Mouse (Mus musculus): ENCODE data around the gene Zfp53.
"Not testable (repeated sequence)": the region's sequence is repeated elsewhere in the genome, so short reads cannot be mapped to it uniquely, and the experiment has no call there.

The Zfp53 gene

DNA sequence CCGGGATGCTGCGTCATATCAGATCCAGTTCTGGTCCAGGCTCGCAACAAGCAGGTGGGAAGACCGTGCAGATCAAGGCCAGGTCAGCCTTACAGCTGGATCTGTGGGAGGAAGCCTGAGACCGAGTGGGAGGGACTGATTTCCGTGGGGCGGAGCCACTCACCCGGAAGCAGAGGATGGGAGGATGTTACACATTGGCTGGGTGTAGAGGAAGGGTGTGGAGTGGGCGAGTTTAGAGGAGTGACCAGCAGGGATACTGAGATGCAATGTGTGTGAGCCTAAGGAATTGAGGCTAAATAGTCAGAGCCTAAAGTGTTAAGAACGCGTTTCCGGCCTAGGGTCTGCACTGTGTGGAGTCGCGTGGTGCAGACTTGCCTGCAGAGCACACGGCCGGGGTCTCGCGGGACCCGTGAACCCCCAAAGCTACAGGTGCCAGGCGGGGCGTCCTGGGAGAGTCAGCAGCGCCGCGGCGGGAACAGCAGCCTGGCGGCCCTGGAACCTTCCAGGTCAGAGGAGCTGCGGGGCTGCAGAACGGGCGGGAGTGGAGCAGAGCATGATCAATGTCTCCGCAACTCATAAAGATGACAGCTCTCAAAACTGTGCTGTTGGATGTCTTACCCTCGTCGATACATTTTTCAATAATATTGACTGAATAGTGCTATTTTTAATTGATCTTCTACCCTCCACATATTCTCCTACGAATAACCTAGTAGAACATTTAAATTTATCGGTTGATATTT, at the start of gene Zfp53:
Gene Zfp53, plus strand, starts transcription at position 239 of the 740 bp plus-strand sequence.
- peak; percentile 78 for DNase-seq (ENCODE audit: extremely low spot score, low read depth, low spot score)

DNA sequence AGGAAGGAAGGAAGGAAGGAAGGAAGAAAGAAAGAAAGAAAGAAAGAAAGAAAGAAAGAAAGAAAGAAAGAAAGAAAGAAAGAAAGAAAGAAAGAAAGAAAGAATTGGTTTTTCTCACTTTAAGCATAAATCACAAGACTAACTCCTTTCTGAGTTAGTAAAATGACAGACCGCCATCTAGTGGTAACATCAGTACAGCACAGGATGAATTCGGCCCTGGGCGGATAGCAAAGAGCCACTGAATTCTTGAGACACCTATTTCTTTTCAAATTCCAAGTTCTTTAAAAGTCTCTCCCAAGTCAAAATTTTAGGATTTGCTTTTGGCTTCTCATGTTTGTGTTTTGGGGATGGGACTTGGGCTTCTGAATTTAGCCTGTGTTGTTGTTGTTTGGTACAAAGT, 39.1 kb upstream of the Zfp53 start:
- DNase-seq (ENCODE audit: extremely low spot score, low read depth, low spot score) = peak; percentile 77

DNA sequence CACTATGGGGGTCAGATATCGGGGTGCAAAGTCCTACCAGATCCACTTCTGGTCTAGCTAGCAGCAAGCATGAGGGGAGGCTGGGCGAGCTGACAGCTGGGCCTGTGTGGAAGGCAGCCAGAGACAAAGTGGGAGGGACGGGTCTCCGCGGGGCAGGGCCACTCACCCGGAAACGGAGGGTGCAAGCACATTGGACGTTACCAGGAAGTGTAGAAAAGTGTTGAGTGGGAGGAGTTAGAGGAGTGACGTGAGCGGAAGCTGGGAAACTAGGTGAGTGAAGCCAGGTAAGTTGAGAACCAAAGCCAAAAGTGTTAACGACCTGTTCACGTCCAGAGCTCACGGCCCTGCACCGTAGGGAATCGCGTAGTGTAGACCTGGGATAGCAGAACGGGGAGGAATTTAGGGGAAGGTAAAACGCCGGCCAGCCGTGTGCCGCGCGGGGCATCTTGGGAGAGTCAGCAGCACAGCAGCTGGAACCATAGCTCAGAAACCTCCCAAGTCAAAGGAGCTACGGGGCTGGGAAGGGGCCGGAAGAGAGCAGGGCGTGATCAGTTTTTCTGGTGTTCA, 38.6 kb upstream of the Zfp53 start, which contains the start of gene Zfp51:
Gene Zfp51, plus strand, starts transcription at position 237 of the 567 bp plus-strand sequence.
- peak; percentile 77 for DNase-seq (ENCODE audit: extremely low spot score, low read depth, low spot score)

- no peak for DNase-seq (ENCODE audit: extremely low spot score, low read depth, low spot score)
Measured at GRCm38 (mm10) chr17:21463550-21463949, 25.2 kb upstream of the Zfp53 start.

GRCm38 (mm10) chr17:21472032-21472652, 16.7 kb upstream of the Zfp53 start:
- DNase-seq (ENCODE audit: extremely low spot score, low read depth, low spot score) = no peak

- no peak for DNase-seq (ENCODE audit: extremely low spot score, low read depth, low spot score)
Measured at GRCm38 (mm10) chr17:21472653-21473307, 16.0 kb upstream of the Zfp53 start.

DNA sequence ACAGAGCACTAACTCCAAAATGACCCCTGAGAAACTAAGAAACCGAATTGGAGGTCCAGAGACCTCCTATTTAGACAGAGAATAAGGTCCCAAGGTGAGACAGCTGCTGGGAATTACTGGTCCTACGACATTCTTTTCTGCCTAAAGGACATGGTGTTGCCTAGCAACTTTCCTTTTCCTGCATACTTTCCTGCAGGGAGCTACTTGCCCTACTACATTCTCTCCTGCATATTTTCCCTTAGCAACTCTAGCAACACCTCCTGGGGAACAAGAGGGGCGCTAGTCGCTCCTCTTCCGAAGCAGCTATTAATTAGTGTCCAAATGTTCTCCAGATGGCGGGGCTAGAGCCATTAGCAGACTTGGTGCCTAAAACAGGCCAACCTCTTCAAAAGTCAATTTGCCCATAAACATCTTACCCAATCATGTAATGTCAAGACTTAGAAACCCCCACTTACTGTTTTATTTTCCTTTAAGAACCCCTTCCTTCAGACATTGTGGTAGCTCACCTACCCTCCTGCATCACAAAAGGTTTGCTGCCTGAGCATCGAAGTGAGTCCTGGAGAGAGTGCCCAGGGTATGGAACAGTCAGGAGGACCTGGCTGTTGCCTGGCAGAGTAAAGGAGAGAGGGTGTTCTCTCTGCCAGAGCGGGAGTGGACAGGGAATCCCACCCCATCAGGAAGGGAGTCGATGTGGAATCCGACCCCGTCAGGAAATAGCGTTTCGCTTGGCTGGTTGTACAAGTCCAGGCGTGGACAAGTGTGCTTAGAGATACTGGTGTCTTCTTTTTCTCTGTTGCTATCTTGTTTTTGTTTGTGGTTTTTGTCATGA, 15.2 kb upstream of the Zfp53 start:
- peak; percentile 71 for DNase-seq (ENCODE audit: extremely low spot score, low read depth, low spot score)

DNA sequence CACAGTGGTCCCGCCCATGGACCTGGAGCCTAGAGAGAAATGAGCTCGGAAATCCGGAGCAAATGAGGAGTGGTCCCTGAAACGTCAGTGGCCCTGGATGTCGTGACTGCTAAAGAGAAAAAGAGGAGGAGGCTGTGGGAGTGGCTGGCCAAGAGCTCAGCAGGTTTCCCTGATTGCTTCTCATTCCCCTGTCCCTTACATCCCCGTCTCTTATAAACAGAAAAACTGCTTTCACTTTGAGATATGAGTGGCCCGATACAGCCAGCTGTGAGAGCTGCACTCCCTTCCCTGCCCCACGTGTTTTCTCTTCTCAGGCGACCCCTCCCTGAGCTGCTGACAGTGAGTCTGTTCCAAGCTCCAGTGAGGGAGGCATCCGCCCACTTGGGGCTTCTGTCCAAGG, 14.1 kb upstream of the Zfp53 start:
- DNase-seq (ENCODE audit: extremely low spot score, low read depth, low spot score) = not testable (repeated sequence)

DNA sequence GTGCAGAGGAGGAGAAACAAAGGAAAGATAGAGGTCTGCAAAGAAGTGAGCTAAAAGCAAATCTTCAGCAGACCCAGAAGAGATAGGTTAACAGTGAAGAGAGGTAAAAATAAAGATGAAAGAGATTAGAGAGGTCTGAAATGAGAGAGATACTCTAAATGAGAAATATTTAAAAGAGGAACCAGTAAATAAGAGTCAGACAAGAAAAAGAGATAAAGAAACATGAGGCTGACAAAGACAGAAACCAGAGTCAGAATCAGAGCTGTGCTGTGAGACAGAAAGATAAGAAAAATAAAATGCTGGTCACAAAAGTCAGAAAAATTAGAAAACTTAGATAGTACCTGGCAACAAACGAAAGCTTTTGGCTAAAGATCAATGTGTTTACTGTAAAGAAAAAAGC, 13.5 kb upstream of the Zfp53 start:
- not testable (repeated sequence) for DNase-seq (ENCODE audit: extremely low spot score, low read depth, low spot score)

GRCm38 (mm10) chr17:21476351-21476750, 12.4 kb upstream of the Zfp53 start:
- DNase-seq (ENCODE audit: extremely low spot score, low read depth, low spot score) = not testable (repeated sequence)

DNA sequence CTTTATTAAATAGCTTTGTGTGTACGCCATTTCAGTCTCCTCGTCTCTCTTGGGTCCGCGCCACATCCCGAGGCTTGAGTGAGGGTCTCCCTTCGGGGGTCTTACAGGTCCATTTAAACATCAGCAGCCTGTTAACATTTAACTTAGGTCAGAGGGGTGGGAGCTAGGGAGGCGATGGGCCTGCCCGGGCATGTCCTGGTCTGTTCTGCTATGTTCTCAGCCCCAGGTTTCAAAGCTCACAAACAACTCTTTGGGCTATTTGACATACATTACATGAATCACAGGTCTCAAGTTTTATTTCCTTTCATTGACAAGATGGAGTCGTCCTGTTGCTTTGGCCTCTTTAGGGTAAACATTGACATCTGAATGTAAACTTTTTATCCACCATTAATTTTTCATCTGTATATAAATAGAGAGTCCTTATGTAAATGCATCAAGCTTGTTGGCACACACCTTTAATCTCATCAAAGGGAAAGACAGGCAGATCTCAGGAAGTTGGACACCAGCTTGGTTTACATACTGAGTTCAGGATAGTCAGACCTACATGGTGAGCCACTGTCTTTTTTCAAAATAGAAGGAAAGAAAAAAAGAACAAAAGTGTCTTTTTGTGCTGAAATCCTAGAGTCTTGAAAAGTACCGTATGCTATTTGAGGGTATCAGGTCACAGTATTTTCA, 10.6 kb upstream of the Zfp53 start:
- DNase-seq (ENCODE audit: extremely low spot score, low read depth, low spot score) = not testable (repeated sequence)

DNA sequence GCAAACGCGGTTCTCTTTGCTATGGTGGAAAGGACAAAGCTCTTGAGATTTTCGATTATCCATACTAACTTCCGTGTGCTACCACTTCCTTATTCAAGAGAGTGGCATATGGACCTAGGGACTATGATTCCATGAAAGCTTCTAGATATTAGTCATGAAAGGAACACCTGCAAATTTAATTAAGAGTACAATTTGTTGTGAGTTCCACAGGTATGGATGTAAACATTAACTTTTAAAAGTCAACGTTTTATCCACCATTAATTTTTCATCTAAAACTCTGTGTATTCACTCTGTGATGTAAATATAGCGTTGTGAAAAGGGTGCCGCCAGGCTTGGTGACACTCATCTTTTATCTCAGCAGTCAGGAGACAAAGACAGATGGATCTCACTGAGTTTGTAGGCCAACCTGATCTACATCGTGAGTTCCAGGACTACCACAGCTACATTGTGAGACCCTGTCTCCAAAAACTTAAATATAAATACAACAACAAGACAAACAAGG, 753 bp downstream of the Zfp53 start:
- no peak for DNase-seq (ENCODE audit: extremely low spot score, low read depth, low spot score)

- no peak for DNase-seq (ENCODE audit: extremely low spot score, low read depth, low spot score)
Measured at GRCm38 (mm10) chr17:21501365-21501764, 12.6 kb downstream of the Zfp53 start.

DNA sequence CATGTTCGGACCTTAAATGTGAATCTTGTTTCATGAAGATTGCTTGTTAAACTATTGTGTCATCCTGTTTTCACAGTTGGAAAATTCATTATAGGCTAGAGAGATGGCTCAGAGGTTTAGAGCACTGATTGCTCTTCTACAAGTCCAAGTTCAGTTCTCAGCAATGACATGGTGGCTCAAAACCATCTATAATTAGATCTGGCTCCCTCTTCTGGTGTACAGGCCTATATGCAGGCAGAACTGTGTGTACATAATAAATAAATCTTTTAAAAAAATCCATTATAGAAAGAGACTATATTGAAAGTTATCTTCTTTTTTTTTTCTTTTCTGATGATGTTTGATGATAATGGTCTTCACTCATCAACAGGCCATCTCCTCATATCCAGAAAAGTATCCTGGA, 15.7 kb downstream of the Zfp53 start:
- DNase-seq (ENCODE audit: extremely low spot score, low read depth, low spot score) = no peak

- DNase-seq (ENCODE audit: extremely low spot score, low read depth, low spot score) = no peak
Measured at GRCm38 (mm10) chr17:21506258-21506657, 17.5 kb downstream of the Zfp53 start.

- DNase-seq (ENCODE audit: extremely low spot score, low read depth, low spot score) = no peak
Measured at GRCm38 (mm10) chr17:21509756-21510155, 21.0 kb downstream of the Zfp53 start.

DNA sequence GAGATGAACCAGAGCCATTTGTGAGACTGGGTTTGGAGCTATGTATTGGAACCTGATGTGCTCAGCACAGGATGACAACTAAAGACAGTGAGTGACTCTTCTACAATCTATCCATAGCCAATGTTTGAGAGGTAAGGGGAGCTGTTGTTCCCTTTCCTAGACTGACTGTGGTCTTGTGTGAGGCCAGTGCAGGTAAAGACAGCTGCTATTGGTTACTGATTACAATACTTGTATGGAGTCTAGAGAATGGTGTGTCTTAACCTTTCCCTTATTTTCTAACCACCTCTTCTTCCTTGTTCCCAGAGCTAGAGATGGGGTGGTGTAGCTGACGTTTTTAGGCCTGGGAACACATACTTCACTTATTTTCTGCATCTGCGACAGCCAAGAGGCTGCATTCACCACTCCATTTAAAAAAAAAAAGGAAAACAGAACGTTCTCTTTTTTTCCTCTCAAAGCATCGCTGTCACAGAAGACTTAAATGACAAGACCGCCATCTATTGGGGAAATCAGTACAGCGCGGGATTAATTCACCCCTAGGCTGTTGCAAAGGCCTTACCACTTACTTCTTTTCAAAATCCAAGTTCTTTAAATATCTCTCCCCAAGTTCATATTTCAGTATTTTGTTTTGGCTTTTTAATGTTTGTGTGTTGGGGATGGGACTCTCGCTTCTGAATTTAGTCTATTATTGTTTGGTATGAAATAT, 26.8 kb downstream of the Zfp53 start:
- DNase-seq (ENCODE audit: extremely low spot score, low read depth, low spot score) = no peak

DNA sequence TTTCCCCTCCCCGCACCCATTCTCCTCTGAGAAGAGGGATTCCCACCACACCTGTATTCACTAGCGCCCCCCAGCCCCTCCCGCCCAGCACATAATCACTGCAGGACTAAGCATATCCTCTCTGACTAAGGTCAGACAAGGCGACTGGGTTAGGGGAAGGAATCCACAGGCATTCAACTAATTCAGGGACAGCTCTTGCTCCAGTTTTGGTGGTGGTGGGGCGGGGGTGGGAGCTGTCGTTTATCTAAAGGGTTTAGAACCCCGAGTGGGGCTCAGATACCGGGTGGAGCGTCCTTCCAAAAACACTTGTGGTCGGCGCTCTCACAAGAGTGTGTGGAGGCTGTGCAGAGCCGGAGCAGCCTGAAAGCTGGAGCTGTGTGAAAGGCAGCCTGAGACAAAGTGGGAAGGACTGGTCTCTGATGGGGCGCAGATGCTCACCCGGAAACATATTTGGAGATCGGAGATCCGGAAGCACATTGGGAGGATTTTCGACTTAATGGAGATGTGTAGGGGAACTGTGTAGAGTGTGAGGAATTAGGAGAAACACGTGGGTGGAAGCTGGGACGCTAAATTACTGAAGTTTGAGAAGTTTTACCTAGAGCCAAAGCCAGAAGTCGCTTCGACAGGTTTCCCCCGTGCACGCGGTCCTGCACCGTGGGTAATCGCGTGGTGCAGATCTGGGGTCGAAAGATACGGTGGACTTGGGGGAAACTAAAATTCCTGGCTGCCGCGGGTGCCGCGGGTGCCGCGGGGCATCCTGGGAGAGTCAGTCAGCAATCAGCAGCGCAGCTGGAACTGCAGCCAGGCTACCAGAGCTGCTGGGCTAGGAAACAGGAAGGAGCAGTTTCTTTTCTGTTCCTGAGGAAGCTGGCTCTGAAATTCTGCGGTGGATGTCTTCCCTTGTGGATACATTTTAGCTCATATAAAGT, 27.7 kb downstream of the Zfp53 start:
- DNase-seq (ENCODE audit: extremely low spot score, low read depth, low spot score) = no peak
